Mouse (Mus musculus) embryonic fibroblast, embryonic 13.5 days (primary cell): Measurements from ENCODE around the gene Myh7b.
"Not testable (repeated sequence)": the region's sequence is repeated elsewhere in the genome, so short reads cannot be mapped to it uniquely, and the experiment has no call there.

Source experiments
- CTCF ChIP-seq: IDR thresholded peaks from 2 replicates; pipeline ENCODE4 v1.5.1; 2011; ENCODE audit warnings: mild to moderate bottlenecking, control low read depth, low read length, moderate library complexity, borderline replicate concordance; ENCODE audit not compliant: insufficient read depth
- POLR2A ChIP-seq: IDR thresholded peaks from 2 replicates; pipeline ENCODE4 v1.6.1; 2011; ENCODE audit warnings: low read depth, mild to moderate bottlenecking, control low read depth, low read length, moderate library complexity

- TF ChIP-seq CTCF, POLR2A: not testable (repeated sequence)
Observed at GRCm38 (mm10) chr2:155605236-155605589, 5.8 kb upstream of the Myh7b start.
